ENCODE assay signal across 8 mouse cellular contexts in the genomic region with DNA sequence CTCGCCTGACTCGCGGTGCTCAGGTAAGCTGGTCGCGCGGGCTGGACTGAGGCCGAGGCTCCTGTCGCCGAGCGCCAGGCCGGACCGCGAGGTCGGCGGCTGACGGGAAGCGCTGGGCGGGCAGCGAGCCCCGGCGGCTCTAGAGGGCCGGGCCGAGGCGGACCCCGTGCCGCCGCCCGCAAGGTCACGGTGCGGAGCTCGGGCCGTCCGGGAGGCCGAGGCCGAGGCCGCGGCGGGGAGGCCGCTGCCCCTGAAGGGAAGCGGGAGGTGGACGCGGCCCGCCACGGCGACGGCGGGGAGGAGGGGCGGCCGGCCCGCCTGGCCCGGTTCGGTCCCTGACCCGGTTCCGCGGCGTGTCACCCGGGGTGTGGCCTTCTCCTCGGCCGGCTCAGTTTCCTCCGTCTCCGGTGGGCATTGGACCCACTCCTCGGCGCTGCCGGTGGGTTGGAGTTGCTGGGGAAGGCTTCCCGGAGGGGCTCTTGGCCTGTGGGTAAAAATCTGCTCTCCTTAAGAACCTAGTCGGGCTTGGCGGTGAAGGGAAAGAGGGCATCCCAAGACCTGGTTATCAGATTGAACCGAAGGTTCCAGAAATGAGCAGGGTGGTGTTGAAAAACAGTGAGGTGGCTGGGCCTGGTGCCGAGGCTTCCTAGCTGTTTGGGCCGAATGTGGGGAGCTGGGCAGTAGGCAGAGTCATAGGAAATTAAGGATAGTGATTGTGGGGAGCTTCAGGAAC. TPM values are rescaled to one million over a fixed set of nuclear protein-coding genes. Genes with fewer than 3 reads are reported as not detected.
A peak's percentile ranks its signal among the peaks of the same experiment; 100 is the strongest.
DNase-seq lines count a peak whose midpoint lies in the region; ATAC-seq and TF ChIP-seq lines count a peak whose summit lies in the region.

No protein-coding gene starts in this region.

- H3K27me3 ChIP-seq in forebrain, postnatal 0 days (ENCODE audit: insufficient read depth, low read length), result no peaks in the 10 kb centered on the region
- H3K27me3 ChIP-seq in intestine, embryonic 14.5 days (replicated peaks; ENCODE audit: control insufficient read depth, insufficient read depth, low read length), result no peaks in the 10 kb centered on the region
- no peaks in the 10 kb centered on the region for H3K27me3 ChIP-seq in lung, embryonic 15.5 days

- H3K27ac ChIP-seq in forebrain, postnatal 0 days (ENCODE audit: low read depth, low read length), result peak overlapping the region; percentile 86
- H3K27ac ChIP-seq in intestine, embryonic 14.5 days (ENCODE audit: low read depth), result peak overlapping the region; percentile 89
- peak overlapping the region; percentile 85 for H3K27ac ChIP-seq in lung, embryonic 15.5 days

- TF ChIP-seq CTCF in forebrain, postnatal 0 days (IDR thresholded peaks at IDR 0.05; ENCODE audit: low read depth), result no peak

- no peaks in the 10 kb centered on the region for H3K36me3 ChIP-seq in forebrain, postnatal 0 days (ENCODE audit: insufficient read depth)
- H3K36me3 ChIP-seq in intestine, embryonic 14.5 days (ENCODE audit: control insufficient read depth, insufficient read depth, low read length), result peaks cover 10% of the 10 kb centered on the region; the same call in 1 of the 2 replicates
- H3K36me3 ChIP-seq in lung, embryonic 15.5 days, result no peaks in the 10 kb centered on the region

- H3K4me3 ChIP-seq in forebrain, postnatal 0 days (ENCODE audit: low read depth, low read length), result peak overlapping the region; percentile 94
- peak overlapping the region; percentile 94 for H3K4me3 ChIP-seq in intestine, embryonic 14.5 days (ENCODE audit: low read depth, low read length)
- H3K4me3 ChIP-seq in lung, embryonic 15.5 days, result peak overlapping the region; percentile 98

- DNase-seq in spleen, adult 12 weeks (ENCODE audit: low spot score), result peak; percentile 27
- DNase-seq in spleen, postnatal 14 days (ENCODE audit: low spot score in 2 of 2), result no peak
- DNase-seq in c-Kit-negative CD71-positive TER-119-positive erythroid progenitor cells, embryonic 14.5 days (ENCODE audit: low read depth, low spot score), result peak; percentile 44
- peak; percentile 10 for DNase-seq in forebrain, postnatal 0 days
- DNase-seq in intestine, embryonic 14.5 days (ENCODE audit: low spot score), result peak; percentile 66
- peak; percentile 26 to 32 for DNase-seq in spleen, adult 18-20 months
- DNase-seq in layer of hippocampus, postnatal 25 days (ENCODE audit: extremely low spot score in 1 of 2, low spot score in 1 of 2), result no peak

- peak overlapping the region; percentile 71 for H3K4me2 ChIP-seq in forebrain, postnatal 0 days (ENCODE audit: low read depth)
- peak overlapping the region; percentile 85 for H3K4me2 ChIP-seq in intestine, embryonic 14.5 days (ENCODE audit: low read length)
- H3K4me2 ChIP-seq in lung, embryonic 15.5 days, result peak overlapping the region; percentile 81

- H3K9me3 ChIP-seq in forebrain, postnatal 0 days (ENCODE audit: low read length), result no peaks in the 10 kb centered on the region
- H3K9me3 ChIP-seq in intestine, embryonic 14.5 days (ENCODE audit: control insufficient read depth, low read length), result no peaks in the 10 kb centered on the region
- H3K9me3 ChIP-seq in lung, embryonic 15.5 days, result no peaks in the 10 kb centered on the region

- peak; percentile 26 for ATAC-seq in forebrain, postnatal 0 days
- ATAC-seq in intestine, embryonic 14.5 days (replicated peaks; ENCODE audit: low FRiP score, low TSS enrichment, low read depth), result peak; percentile 57
- peak; percentile 49; the same call in 1 of the 2 replicates for ATAC-seq in lung, embryonic 15.5 days (ENCODE audit: borderline replicate concordance, extremely low read depth, low FRiP score, low TSS enrichment)

- WGBS in forebrain, postnatal 0 days, result 4% methylated on average over 64 of the region's 70 CpGs
- WGBS in intestine, embryonic 14.5 days, result under 1% methylated on average over 57 of the region's 70 CpGs
- under 1% methylated on average over 51 of the region's 70 CpGs for WGBS in lung, embryonic 15.5 days

- H3K9ac ChIP-seq in forebrain, postnatal 0 days, result peak overlapping the region; percentile 88
- peak overlapping the region; percentile 93 for H3K9ac ChIP-seq in intestine, embryonic 14.5 days (ENCODE audit: low read length)
- H3K9ac ChIP-seq in lung, embryonic 15.5 days, result peak overlapping the region; percentile 94

- peaks cover 12% of the 10 kb centered on the region; the same call in 1 of the 2 replicates for H3K4me1 ChIP-seq in forebrain, postnatal 0 days (ENCODE audit: insufficient read depth)
- peaks cover 14% of the 10 kb centered on the region for H3K4me1 ChIP-seq in intestine, embryonic 14.5 days (replicated peaks; ENCODE audit: control insufficient read depth, insufficient read depth, low read length)
- H3K4me1 ChIP-seq in lung, embryonic 15.5 days, result peaks cover 21% of the 10 kb centered on the region

RNA-seq across cellular contexts. Expression of a gene that starts 0.5 kb away (rescaled TPM):
- total RNA-seq in forebrain, postnatal 0 days (2014; rRNA removed), result 38.1 and 38.7 TPM in 2 replicates
- 44.1 and 45.3 TPM in 2 replicates for polyA plus RNA-seq in forebrain, postnatal 0 days (2015; fragmentation: Nextera tagmentation; extraction: Ambion mirVana)
- 69.9 and 71.6 TPM in 2 replicates for polyA plus RNA-seq in intestine, embryonic 14.5 days (2014; fragmentation: Nextera tagmentation; extraction: Ambion mirVana)
- polyA plus RNA-seq in lung, embryonic 15.5 days (2015; fragmentation: Nextera tagmentation; extraction: Ambion mirVana), result 70.0 and 70.3 TPM in 2 replicates
- 10 to 100 TPM; 47.7 to 54.2 TPM for total RNA-seq in layer of hippocampus, postnatal 25 days (2021)

RNA-seq across cellular contexts. Expression of a gene that starts 47.6 kb away (rescaled TPM):
- 6.7 and 8.7 TPM in 2 replicates for total RNA-seq in forebrain, postnatal 0 days (2014; rRNA removed)
- polyA plus RNA-seq in forebrain, postnatal 0 days (2015; fragmentation: Nextera tagmentation; extraction: Ambion mirVana), result 5.4 and 6.4 TPM in 2 replicates
- polyA plus RNA-seq in intestine, embryonic 14.5 days (2014; fragmentation: Nextera tagmentation; extraction: Ambion mirVana), result 13.5 and 16.9 TPM in 2 replicates
- 13.9 and 14.2 TPM in 2 replicates for polyA plus RNA-seq in lung, embryonic 15.5 days (2015; fragmentation: Nextera tagmentation; extraction: Ambion mirVana)
- total RNA-seq in layer of hippocampus, postnatal 25 days (2021), result 10 to 100 TPM; 17.8 to 21.2 TPM

Comparison
In these comparisons a context has a peak if more than half of its experiments do, and no peak if none do; other contexts are left out.
1. DNase-seq: peak in spleen, adult 12 weeks (single experiment), c-Kit-negative CD71-positive TER-119-positive erythroid progenitor cells, embryonic 14.5 days (single experiment), forebrain, postnatal 0 days (single experiment), intestine, embryonic 14.5 days (single experiment) and spleen, adult 18-20 months (2 of 2); none in spleen, postnatal 14 days (0 of 2) and layer of hippocampus, postnatal 25 days (0 of 2).
2. Peak in every context shown above with its lines, with median percentiles within 50 percentile points of each other: ATAC-seq, H3K27ac ChIP-seq, H3K4me2 ChIP-seq, H3K4me3 ChIP-seq and H3K9ac ChIP-seq.